Mouse (Mus musculus) liver, embryonic 14.5 days (tissue): Measurements from ENCODE around the gene Tapbpl. TPM values are rescaled to one million over a fixed set of nuclear protein-coding genes. Genes with fewer than 3 reads are reported as not detected.

ENCODE experiments used
- ATAC-seq: fragments of 200-750 bp; cut with Nextera tagmentation; 2 replicates; pipeline ENCODE4 v1.8.0; 2017; ENCODE audit warnings: moderate number of reproducible peaks, mild to moderate bottlenecking, moderate library complexity; ENCODE audit not compliant: insufficient read depth
- DNase-seq, 3 experiments: peaks; one replicate each; pipeline ENCODE4 v3.0.0-alpha.2; 2012 to 2013; ENCODE audit warnings: low read depth in 3 of 3, low spot score in 3 of 3
- H3K27ac ChIP-seq: fragments of 300-500 bp; sonication (generic); 2 replicates; pipeline ENCODE4 v1.5.1; 2014; ENCODE audit warnings: moderate library complexity, mild to moderate bottlenecking, control low read depth, inconsistent platforms
- H3K27me3 ChIP-seq: fragments of 300-500 bp; sonication (generic); 2 replicates; pipeline ENCODE4 v1.6.1; 2014; ENCODE audit warnings: mild to moderate bottlenecking, low read length, moderate library complexity; ENCODE audit not compliant: control insufficient read depth, insufficient read depth
- H3K36me3 ChIP-seq: fragments of 300-500 bp; sonication (generic); replicated peaks from 2 replicates; pipeline ENCODE4 v1.6.1; 2014; ENCODE audit warnings: low read depth; ENCODE audit not compliant: control insufficient read depth, insufficient read depth
- H3K4me1 ChIP-seq, 2 experiments: fragments of 200-500 bp in 1 of 2; fragments of 300-500 bp in 1 of 2; sonication (generic) in 1 of 2; replicated peaks; 2 replicates each; pipeline ENCODE4 v1.6.1; 2012 to 2014; ENCODE audit warnings: antibody characterized with exemption in 1 of 2, inconsistent platforms in 1 of 2, low read length in 1 of 2; ENCODE audit not compliant: control insufficient read depth in 2 of 2, insufficient read depth in 2 of 2
- H3K4me2 ChIP-seq: fragments of 300-500 bp; sonication (generic); 2 replicates; pipeline ENCODE4 v1.6.1; 2014; ENCODE audit warnings: low read depth, mild to moderate bottlenecking, control low read depth, moderate library complexity
- H3K4me3 ChIP-seq, 2 experiments: fragments of 200-500 bp in 1 of 2; fragments of 300-500 bp in 1 of 2; sonication (generic) in 1 of 2; 2 replicates each; pipeline ENCODE4 v1.5.1; 2012 to 2014; ENCODE audit warnings: low read depth in 2 of 2, low read length in 2 of 2, mild to moderate bottlenecking in 2 of 2, control low read depth in 1 of 2, inconsistent platforms in 1 of 2, moderate library complexity in 1 of 2; ENCODE audit not compliant: insufficient read depth in 1 of 2
- H3K9ac ChIP-seq: fragments of 300-500 bp; sonication (generic); replicated peaks from 2 replicates; pipeline ENCODE4 v1.6.1; 2014; ENCODE audit warnings: mild to moderate bottlenecking, control low read depth, moderate library complexity
- H3K9me3 ChIP-seq: fragments of 300-500 bp; sonication (generic); 2 replicates; pipeline ENCODE4 v1.6.1; 2016; ENCODE audit warnings: low read length, mixed read lengths; ENCODE audit not compliant: control insufficient read depth
- CTCF ChIP-seq: IDR thresholded peaks from 2 replicates; pipeline ENCODE4 v1.5.1; 2016; ENCODE audit warnings: antibody characterized with exemption, low read depth, control low read depth
- EP300 ChIP-seq: IDR thresholded peaks from 2 replicates; pipeline ENCODE4 v1.6.1; 2016; ENCODE audit warnings: antibody characterized with exemption, low read depth
- WGBS: fragments of 180-500 bp; shearing (Covaris S2); extraction: QIAGEN DNeasy Blood & Tissue Kit; methylation state at CpG from one replicate; pipeline ENCODE4 v1.1.7; 2014; ENCODE audit not compliant: insufficient replicate concordance; 5-methylcytosine and 5-hydroxymethylcytosine counted together
- polyA plus RNA-seq, 2 experiments: library from polyadenylated mRNA; depleted of rRNA in 1 of 2; stranded (reverse) in 1 of 2; unstranded in 1 of 2; fragments of >200 nt; fragmentation: Nextera tagmentation in 1 of 2; extraction: Ambion mirVana in 1 of 2; gene quantifications; 2 replicates each; pipeline versions ENCODE4 v1.2.1 to v1.2.3; 2012 to 2014

The Tapbpl gene
- polyA plus RNA-seq, 2 experiments: 4.2 TPM

GRCm38 (mm10) chr6:125195541-125196075 lies 36.1 kb downstream of the Tapbpl start:
- WGBS: 52% methylated on average over 1 of the region's 1 CpGs
- TF ChIP-seq EP300: no peak
- DNase-seq (no peak), ATAC-seq (no peak)
- Histone ChIP-seq H3K27me3 (no peaks in the 10 kb centered on the region), H3K4me3 (no peak overlapping the region), H3K9me3 (no peaks in the 10 kb centered on the region), H3K27ac (no peak overlapping the region), H3K4me2 (no peak overlapping the region), H3K4me1 (peaks cover 7 to 8% of the 10 kb centered on the region in 2 experiments), H3K9ac (no peak overlapping the region), H3K36me3 (peaks cover 17% of the 10 kb centered on the region)

DNA sequence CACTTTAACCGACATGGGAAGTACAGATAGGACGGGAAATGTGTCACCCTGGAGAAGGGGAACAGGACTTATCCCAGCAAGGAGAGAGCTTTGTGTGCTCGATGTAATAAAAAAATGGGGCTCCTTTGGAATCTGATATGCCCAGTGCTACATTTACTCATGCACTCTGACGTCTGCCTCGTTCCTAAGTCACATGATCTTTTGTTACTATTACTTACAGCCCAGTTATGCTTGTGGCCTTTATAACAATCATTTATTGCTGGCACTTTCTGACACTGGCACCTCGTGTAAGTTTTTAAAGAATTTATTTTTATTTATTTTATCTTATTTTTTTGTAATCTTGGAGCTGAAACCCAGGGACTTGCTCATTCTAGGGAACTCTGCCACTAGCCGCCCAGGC lies 38.3 kb downstream of the Tapbpl start:
- no peak for DNase-seq
- Histone ChIP-seq H3K27ac (peak overlapping the region; percentile 98), H3K9ac (peak overlapping the region; percentile 96), H3K4me3 (peak overlapping the region; percentile 84 to 91), H3K9me3 (no peaks in the 10 kb centered on the region), H3K4me1 (peaks cover 8 to 9% of the 10 kb centered on the region in 2 experiments), H3K4me2 (peak overlapping the region; percentile 98), H3K36me3 (peaks cover 34% of the 10 kb centered on the region), H3K27me3 (no peaks in the 10 kb centered on the region)
- WGBS: 25% methylated on average over 7 of the region's 7 CpGs
- no peak for ATAC-seq
- TF ChIP-seq EP300: no peak
- no peak for TF ChIP-seq CTCF

DNA sequence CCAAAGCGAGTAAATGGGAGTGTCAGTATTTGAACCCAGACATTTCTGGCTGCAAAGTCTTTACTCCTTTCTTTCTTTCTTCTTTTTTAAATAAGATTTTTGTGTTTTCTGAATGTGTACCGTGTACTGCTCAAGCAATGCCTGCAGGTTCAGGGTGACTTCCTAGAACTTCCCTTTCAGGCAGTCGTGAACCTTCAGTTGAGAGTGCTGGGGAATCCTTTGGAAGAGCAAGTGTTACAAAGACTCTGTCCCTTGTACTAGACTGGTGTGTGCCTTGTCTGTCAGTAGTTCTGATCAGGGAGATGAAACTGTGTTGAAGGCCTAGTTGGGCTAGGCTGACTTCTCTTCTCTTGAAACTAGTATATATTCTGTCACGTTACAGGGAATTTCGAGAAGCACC lies 38.8 kb downstream of the Tapbpl start:
- no peak for DNase-seq
- no peak for ATAC-seq
- H3K27me3 ChIP-seq: no peaks in the 10 kb centered on the region
- H3K4me3 ChIP-seq: peak overlapping the region; percentile 84 to 91
- peaks cover 8 to 9% of the 10 kb centered on the region in 2 experiments for H3K4me1 ChIP-seq
- H3K4me2 ChIP-seq: peak overlapping the region; percentile 98
- TF ChIP-seq CTCF: no peak
- H3K9ac ChIP-seq: peak overlapping the region; percentile 96
- peaks cover 39% of the 10 kb centered on the region for H3K36me3 ChIP-seq
- 7% methylated on average over 5 of the region's 5 CpGs for WGBS
- H3K9me3 ChIP-seq: no peaks in the 10 kb centered on the region
- H3K27ac ChIP-seq: peak overlapping the region; percentile 98

DNA sequence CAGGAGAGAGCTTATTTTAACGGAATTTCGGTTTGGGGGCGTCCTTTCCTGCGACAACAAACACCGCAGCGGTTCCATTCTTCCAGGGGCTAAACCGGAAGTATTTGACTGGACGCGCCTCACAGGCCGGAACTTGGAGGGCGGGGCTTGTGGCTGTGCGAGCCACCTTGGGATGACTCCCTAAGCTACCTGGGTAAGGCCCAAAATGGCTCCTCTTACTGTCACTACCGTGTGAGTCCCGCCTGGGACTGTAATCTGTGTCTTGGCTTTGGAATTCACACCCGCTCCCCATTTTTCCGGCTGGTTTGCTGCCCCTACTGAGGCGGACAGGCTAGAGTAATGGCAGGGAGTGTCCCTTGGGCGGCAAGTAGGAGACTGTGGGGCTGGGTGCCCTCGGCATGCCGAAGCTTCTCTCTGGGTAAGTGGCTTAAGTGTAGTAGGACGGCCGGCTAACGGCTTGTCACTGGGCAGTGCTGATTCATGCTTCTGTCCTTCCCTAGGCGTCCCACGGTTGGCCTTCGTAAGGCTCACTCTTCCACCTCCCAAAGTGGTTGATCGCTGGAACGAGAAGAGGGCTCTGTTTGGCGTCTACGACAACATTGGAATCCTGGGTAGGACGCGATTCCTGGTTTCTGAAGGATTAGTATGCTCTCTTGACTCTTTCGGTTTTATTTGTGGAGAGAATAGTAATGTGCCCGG lies 39.5 kb downstream of the Tapbpl start:
- H3K9ac ChIP-seq: peak overlapping the region; percentile 96
- peak overlapping the region; percentile 84 to 91 for H3K4me3 ChIP-seq
- TF ChIP-seq EP300 (no peak), CTCF (no peak)
- ATAC-seq (peak; percentile 89), DNase-seq (peak; percentile 90 to 92 (median 92))
- peaks cover 46% of the 10 kb centered on the region for H3K36me3 ChIP-seq
- under 1% methylated on average over 34 of the region's 34 CpGs for WGBS
- peaks cover 8 to 9% of the 10 kb centered on the region in 2 experiments for H3K4me1 ChIP-seq
- H3K9me3 ChIP-seq: no peaks in the 10 kb centered on the region
- peak overlapping the region; percentile 98 for H3K4me2 ChIP-seq
- no peaks in the 10 kb centered on the region for H3K27me3 ChIP-seq
- peak overlapping the region; percentile 98 for H3K27ac ChIP-seq

GRCm38 (mm10) chr6:125191332-125192015 lies 40.2 kb downstream of the Tapbpl start, which contains the start of the genes Ncapd2 and Mrpl51:
Gene Ncapd2 (minus strand): TSS chr6:125191701.
Gene Mrpl51 (plus strand): TSS chr6:125191801.
- Histone ChIP-seq H3K9me3 (no peaks in the 10 kb centered on the region), H3K36me3 (peaks cover 53% of the 10 kb centered on the region), H3K4me2 (peak within 1 kb of the TSS; percentile 98), H3K4me3 (peak within 1 kb of the TSS; percentile 84 to 91), H3K27ac (peak within 1 kb of the TSS; percentile 98), H3K4me1 (peaks cover 8 to 9% of the 10 kb centered on the region in 2 experiments), H3K9ac (peak within 1 kb of the TSS; percentile 96), H3K27me3 (no peaks in the 10 kb centered on the region)
- peak; percentile 94 to 96 (median 94) for DNase-seq
- WGBS: under 1% methylated on average over 54 of the region's 54 CpGs
- peak; percentile 91 for ATAC-seq
- no peak for TF ChIP-seq EP300
- TF ChIP-seq CTCF: peak; percentile 39; the same call in 1 of the 2 replicates
